Mouse (Mus musculus): ENCODE measurements around the gene Dusp12.

The Dusp12 gene

GRCm38 (mm10) chr1:170884978-170885561, at the start of gene Dusp12, which contains the start of gene Gm26620:
Gene Dusp12, minus strand, starts transcription at chr1:170885540.
Gene Gm26620, plus strand, starts transcription at chr1:170885065.
- DNase-seq (ENCODE audit: inconsistent ontology term), result peak; percentile 88

DNA sequence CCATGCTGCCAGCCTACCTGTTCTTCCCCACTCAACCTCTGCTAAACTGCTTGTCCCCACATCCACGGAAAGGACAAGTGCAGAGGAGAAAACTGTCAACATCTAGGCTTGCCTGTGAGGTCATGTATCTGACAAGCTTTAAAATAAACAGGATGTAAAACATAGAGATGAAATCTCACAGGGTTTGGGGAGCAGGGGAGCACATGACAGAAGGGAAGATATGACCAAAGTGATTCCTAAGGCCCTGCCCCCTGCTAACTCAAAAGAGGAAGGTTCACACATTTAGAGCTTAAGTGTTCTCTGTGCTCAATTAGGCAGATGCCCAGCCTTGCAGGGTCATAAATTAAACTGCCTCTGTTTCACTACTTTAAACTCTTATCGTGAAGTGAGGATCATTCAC, 49.0 kb upstream of the Dusp12 start:
- DNase-seq (ENCODE audit: inconsistent ontology term), result no peak

DNA sequence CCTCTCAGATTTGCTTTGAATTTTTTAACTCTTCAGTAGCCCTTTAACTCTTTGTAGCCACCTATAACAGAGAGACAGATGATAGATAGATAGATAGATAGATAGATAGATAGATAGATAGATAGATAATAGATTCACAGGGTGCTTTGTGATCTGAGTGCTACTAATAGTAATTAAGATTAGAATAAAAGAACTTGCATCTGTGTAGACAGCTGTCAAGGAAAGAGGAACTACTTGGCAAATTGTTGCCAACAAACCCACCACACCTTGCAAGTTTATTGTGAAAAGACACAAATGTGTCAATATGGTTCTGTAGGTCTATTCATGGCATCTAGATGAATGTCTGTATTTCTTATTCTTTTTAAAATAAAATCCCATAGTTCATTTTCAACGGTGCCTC, 48.6 kb upstream of the Dusp12 start:
- no peak for DNase-seq (ENCODE audit: inconsistent ontology term)

DNA sequence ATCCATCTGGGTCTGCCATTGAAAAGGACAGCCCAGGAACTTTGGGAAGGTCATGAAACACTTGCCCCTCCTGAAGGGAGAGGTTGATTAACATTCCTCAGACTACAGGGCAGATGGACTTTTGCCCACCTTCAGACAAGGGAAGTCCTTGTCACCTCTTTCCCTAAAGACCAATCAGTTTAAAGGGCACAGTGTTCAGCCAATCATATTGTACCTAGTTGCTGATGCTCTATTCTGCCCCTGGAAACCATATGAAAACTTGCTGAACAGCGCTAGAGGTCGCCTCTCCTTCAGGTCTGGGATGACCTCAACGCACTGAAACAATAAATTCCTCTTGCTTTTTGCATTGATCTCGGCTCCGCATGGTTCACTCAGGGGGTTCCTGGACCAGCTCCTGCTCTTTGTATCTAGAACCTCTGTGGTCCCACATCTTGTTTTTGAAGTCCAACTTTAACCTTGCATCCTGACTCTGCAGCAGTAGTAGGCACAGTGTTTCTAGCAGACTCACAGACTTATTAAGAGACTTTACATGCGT, 48.1 kb upstream of the Dusp12 start:
- no peak for DNase-seq (ENCODE audit: inconsistent ontology term)

GRCm38 (mm10) chr1:170932043-170932442, 46.7 kb upstream of the Dusp12 start:
- no peak for DNase-seq (ENCODE audit: inconsistent ontology term)

DNA sequence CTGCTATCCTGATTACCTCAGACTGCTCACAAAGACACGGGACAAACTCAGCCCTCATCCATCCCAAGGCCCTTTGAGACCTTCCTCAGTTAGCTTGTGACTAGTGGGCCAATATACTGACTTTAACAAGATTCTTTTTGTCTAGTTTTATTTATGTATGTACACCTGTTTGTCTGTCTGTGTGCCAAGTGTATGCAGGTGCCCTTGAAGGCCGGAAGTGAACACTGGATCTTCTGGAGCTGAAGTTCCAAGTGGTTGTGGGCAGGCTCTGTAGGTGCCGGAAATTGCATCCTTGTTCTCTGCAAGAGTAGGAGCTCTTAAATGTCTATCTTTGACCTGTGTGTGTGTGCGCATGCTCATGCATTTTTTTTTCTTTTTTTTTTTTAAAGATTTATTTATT, 43.9 kb upstream of the Dusp12 start:
- DNase-seq (ENCODE audit: inconsistent ontology term), result no peak

GRCm38 (mm10) chr1:170928467-170928866, 43.1 kb upstream of the Dusp12 start:
- no peak for DNase-seq (ENCODE audit: inconsistent ontology term)

DNA sequence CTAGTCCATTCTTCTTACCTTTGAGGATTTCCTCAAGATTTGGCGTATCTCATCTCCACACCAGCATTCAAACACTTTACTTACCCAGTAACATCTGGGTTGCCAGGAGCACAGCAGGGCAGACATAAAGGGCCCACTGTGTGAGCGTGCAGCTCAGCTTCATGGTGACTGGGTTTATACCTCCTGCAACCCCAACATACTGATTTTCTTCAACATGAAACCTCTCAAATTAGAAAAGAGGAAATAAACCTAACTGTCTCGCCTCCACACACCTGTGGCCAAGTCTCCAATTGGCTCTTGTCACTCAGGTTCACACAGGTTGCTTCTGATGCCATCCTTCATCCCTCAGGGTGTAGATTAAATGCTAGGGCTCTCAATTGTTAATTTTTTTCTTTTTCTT, 42.0 kb upstream of the Dusp12 start, which contains the start of gene Fcrla:
Gene Fcrla (minus strand): TSS at position 206 of the 400 bp plus-strand sequence.
- no peak for DNase-seq (ENCODE audit: inconsistent ontology term)

- DNase-seq (ENCODE audit: inconsistent ontology term), result no peak
Observed at GRCm38 (mm10) chr1:170926941-170927340, 41.6 kb upstream of the Dusp12 start.

DNA sequence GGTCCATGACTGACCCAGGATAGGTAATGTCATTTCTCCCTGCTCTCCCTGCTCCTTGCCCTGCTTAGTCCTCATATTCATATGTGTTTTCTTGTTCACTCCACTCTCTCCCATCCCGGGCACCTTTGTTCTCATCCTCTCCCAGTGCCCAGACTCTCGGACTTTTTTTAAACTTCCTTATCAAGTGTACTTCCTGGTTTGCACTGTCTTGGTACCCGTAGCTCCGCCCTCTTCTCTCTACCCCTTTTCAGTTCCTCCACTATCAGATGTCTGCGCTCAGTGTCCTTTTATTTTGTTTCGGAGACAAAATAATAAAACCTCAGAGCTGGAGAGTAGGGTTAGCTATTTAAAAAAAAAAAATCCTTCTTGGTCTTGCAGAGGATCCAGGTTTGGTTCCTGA, 39.1 kb upstream of the Dusp12 start:
- no peak for DNase-seq (ENCODE audit: inconsistent ontology term)

DNA sequence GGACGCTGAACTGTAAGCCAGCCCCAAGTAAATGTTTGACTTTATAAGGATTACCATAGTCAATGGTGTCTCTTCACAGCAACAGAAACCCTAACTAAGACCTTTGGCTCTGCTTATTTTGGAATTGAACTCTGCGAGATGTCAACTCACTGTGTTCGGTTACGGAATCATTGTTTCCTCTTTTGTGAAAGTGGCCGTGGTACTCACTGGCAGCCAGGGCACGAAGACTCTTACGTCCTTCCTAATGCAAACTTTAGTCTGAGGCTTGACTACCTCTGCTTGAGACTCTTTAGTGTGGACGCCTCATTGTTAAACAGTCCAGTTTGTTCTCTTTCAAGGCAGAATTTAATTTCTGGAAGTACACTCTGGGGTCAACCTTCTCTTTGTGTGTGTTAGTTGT, 34.0 kb upstream of the Dusp12 start:
- no peak for DNase-seq (ENCODE audit: inconsistent ontology term)

- no peak for DNase-seq (ENCODE audit: inconsistent ontology term)
Observed at GRCm38 (mm10) chr1:170915657-170916056, 30.3 kb upstream of the Dusp12 start.

GRCm38 (mm10) chr1:170912891-170913615, 27.7 kb upstream of the Dusp12 start, which contains the start of gene Fcrlb:
Gene Fcrlb, minus strand, starts transcription at chr1:170912941.
- DNase-seq (ENCODE audit: inconsistent ontology term), result no peak

- peak; percentile 67 for DNase-seq (ENCODE audit: inconsistent ontology term)
Observed at GRCm38 (mm10) chr1:170911907-170912660, 26.7 kb upstream of the Dusp12 start.

- no peak for DNase-seq (ENCODE audit: inconsistent ontology term)
Observed at GRCm38 (mm10) chr1:170908341-170908740, 23.0 kb upstream of the Dusp12 start.

GRCm38 (mm10) chr1:170907456-170908191, 22.3 kb upstream of the Dusp12 start:
- peak; percentile 51 for DNase-seq (ENCODE audit: inconsistent ontology term)

DNA sequence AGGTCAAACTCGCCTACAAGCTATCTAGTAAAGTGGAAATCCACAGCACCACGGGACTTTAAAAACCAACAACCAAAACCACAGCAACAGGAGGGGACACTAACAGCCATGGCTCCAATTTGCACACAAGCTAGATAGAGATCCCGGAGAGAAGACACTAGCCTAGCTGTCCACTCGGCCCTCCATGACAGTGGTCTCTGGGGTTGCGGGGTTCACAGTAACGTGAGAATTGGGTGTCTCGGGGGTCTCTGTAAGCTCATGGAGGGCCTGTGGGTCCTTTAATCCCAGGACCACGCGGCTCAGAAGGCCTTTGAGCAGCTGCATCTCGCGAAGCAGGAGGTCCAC, 21.7 kb upstream of the Dusp12 start:
- DNase-seq (ENCODE audit: inconsistent ontology term), result no peak

- DNase-seq (ENCODE audit: inconsistent ontology term), result no peak
Observed at GRCm38 (mm10) chr1:170903485-170903884, 18.1 kb upstream of the Dusp12 start.

- DNase-seq (ENCODE audit: inconsistent ontology term), result peak; percentile 66
Observed at GRCm38 (mm10) chr1:170901536-170902238, 16.3 kb upstream of the Dusp12 start.

- peak; percentile 33 for DNase-seq (ENCODE audit: inconsistent ontology term)
Observed at GRCm38 (mm10) chr1:170900799-170901467, 15.6 kb upstream of the Dusp12 start.

Measured in Muller cell, postnatal 12 days (primary cell).